Mouse (Mus musculus) forebrain, embryonic 12.5 days (tissue): ENCODE results near the gene Espn. TPM values are rescaled to one million over a fixed set of nuclear protein-coding genes. Genes with fewer than 3 reads are reported as not detected.

Source experiments
- ATAC-seq: fragments of 200-750 bp; cut with Nextera tagmentation; 2 replicates; pipeline ENCODE4 v1.8.0; 2017; ENCODE audit warnings: moderate TSS enrichment; ENCODE audit not compliant: low FRiP score
- H3K27ac ChIP-seq: fragments of 300-500 bp; sonication (generic); 2 replicates; pipeline ENCODE4 v1.5.1; 2016; ENCODE audit warnings: mild to moderate bottlenecking
- H3K27me3 ChIP-seq: fragments of 300-500 bp; sonication (generic); 2 replicates; pipeline ENCODE4 v1.6.1; 2016; ENCODE audit warnings: mild to moderate bottlenecking
- H3K36me3 ChIP-seq: fragments of 300-500 bp; sonication (generic); replicated peaks from 2 replicates; pipeline ENCODE4 v1.6.1; 2016; ENCODE audit warnings: mild to moderate bottlenecking
- H3K4me1 ChIP-seq: fragments of 300-500 bp; sonication (generic); 2 replicates; pipeline ENCODE4 v1.6.1; 2016
- H3K4me2 ChIP-seq: fragments of 300-500 bp; sonication (generic); 2 replicates; pipeline ENCODE4 v1.6.1; 2016; ENCODE audit warnings: mild to moderate bottlenecking, moderate library complexity
- H3K4me3 ChIP-seq: fragments of 300-500 bp; sonication (generic); replicated peaks from 2 replicates; pipeline ENCODE4 v1.5.1; 2016; ENCODE audit warnings: mild to moderate bottlenecking
- H3K9ac ChIP-seq: fragments of 300-500 bp; sonication (generic); 2 replicates; pipeline ENCODE4 v1.6.1; 2016; ENCODE audit warnings: mild to moderate bottlenecking
- H3K9me3 ChIP-seq: fragments of 300-500 bp; sonication (generic); 2 replicates; pipeline ENCODE4 v1.6.1; 2016
- WGBS: fragments of 180-500 bp; shearing (Covaris S2); methylation state at CpG from one replicate; pipeline ENCODE4 v1.1.7; 2016; 5-methylcytosine and 5-hydroxymethylcytosine counted together
- polyA plus RNA-seq: library from polyadenylated mRNA; unstranded; fragments of >200 nt; fragmentation: Nextera tagmentation; extraction: Ambion mirVana; gene quantifications from 2 replicates; pipeline ENCODE4 v1.2.1, GENCODE M21; 2016

Gene Espn
- polyA plus RNA-seq, 1 experiment from 2014 or later: 1.8 TPM

DNA sequence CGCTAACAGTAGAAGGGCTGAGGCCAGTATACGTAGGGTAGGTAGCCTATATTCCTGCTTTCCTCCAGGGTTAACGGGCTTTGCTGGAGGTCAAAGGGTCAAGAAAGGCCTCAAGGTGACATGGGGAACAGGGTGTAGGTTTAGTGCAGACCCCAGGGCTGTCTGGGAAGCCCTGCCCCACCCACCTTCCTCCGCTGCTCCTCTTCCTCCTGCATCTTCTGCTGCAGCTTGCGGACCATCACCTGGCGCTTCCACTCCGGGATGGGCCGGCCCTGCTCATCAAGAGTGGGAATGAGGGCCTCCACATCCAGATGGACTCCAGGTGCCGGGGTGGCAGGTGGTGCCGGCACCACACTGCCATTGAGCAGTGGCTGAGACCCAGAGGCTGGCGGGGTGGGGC, 24.3 kb downstream of the Espn start:
- H3K27me3 ChIP-seq: peaks cover 100% of the 10 kb centered on the region
- H3K4me2 ChIP-seq: no peak overlapping the region
- H3K4me3 ChIP-seq: no peak overlapping the region
- no peak for ATAC-seq
- H3K4me1 ChIP-seq: peaks cover 44% of the 10 kb centered on the region
- H3K9ac ChIP-seq: no peak overlapping the region
- H3K27ac ChIP-seq: no peak overlapping the region
- no peaks in the 10 kb centered on the region for H3K36me3 ChIP-seq
- 80% methylated on average over 11 of the region's 11 CpGs for WGBS
- no peaks in the 10 kb centered on the region for H3K9me3 ChIP-seq

DNA sequence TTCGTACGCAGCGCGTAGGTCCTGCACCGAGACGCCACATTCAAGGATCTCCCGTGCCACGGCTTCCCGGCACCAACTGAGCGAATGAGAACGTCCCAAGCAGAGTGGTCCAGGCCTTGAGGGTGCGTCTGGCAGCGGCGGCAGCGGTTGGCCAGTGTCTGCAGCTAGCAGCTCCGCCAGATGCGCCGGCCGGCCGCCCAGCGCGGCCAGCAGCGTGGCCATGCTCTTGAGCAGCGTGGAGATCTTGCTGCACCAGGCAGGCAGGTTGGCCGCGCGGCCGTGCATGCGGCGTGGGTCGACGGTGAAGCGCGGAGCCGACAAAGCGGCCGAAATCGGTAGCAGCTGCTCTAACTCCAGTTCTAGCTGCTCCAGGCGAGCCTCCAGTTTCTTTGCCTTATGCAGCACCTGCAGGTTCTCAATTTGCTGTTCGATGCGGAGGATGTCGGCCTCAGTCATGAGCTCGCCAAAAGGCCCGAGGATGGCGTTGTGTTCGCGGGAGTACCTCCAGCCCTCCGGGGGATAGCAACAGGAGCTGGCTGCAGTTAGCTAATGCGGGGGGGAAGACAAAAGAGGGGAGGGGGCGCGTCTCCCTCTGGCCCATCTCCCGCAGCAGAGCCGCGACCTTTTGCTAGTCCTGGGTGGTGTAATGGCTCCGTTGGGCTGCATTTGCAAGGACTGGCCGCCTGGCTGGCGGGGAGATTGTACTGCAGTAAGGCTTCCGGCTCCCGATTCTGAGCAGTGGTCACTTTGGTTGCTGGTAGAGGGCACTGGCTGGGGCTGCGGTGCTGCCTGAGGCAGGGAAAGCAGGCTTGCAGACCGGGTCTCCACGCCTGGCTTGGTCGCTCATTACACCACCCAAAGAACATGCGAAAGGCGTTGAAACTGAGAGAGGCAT, 25.9 kb downstream of the Espn start:
- 2% methylated on average over 65 of the region's 65 CpGs for WGBS
- Histone ChIP-seq H3K4me3 (peak overlapping the region; percentile 23), H3K27me3 (peaks cover 100% of the 10 kb centered on the region), H3K9me3 (no peaks in the 10 kb centered on the region), H3K36me3 (no peaks in the 10 kb centered on the region), H3K9ac (no peak overlapping the region), H3K4me1 (peaks cover 30% of the 10 kb centered on the region), H3K4me2 (peak overlapping the region; percentile 30), H3K27ac (no peak overlapping the region)
- no peak for ATAC-seq

DNA sequence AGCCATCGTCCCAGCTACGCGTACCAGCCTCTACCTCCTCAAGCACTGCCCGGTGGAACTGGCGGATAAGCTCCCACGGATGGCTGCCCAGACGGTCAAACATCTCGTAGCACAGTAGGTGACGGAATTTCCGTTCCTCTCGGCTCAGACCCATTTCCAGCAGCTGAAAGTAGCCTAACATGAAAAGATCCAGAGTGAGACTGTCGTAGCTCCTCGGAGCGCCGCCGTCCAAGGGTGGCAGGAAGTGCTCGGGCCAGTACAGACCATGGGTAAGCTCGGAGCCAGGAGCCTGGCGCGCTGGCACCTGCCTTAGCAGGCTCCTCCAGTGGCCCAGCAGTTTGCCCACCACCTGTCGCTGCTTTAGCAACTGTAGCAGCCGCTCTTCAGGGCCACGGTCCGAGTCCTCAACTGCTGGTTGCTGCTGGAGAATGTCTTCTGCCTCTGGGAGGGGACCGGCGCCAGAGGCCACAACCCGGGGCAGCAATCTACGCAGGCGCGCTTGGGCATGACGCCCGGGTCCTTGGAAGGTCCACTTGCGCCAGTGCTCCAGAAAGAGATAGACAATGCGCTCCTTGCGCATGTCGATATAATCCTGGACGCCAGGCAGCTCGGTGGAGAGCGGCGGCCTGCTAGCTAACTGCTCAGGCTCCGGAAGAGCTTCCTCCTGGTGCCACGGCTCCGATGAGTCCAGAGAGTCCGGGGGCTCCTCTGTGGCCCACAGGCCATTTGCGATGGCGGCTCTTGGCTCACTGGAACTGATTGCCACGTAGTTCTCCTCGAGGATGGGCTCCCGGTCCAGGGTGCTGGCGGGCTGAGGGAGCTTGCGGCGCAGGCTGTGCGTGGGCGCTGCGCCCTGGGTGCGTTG, 26.8 kb downstream of the Espn start:
- no peak for ATAC-seq
- no peaks in the 10 kb centered on the region for H3K9me3 ChIP-seq
- no peak overlapping the region for H3K27ac ChIP-seq
- H3K4me2 ChIP-seq: peak overlapping the region; percentile 30
- H3K4me3 ChIP-seq: peak overlapping the region; percentile 23
- no peak overlapping the region for H3K9ac ChIP-seq
- H3K4me1 ChIP-seq: peaks cover 29% of the 10 kb centered on the region
- 3% methylated on average over 56 of the region's 56 CpGs for WGBS
- H3K27me3 ChIP-seq: peaks cover 100% of the 10 kb centered on the region
- no peaks in the 10 kb centered on the region for H3K36me3 ChIP-seq

DNA sequence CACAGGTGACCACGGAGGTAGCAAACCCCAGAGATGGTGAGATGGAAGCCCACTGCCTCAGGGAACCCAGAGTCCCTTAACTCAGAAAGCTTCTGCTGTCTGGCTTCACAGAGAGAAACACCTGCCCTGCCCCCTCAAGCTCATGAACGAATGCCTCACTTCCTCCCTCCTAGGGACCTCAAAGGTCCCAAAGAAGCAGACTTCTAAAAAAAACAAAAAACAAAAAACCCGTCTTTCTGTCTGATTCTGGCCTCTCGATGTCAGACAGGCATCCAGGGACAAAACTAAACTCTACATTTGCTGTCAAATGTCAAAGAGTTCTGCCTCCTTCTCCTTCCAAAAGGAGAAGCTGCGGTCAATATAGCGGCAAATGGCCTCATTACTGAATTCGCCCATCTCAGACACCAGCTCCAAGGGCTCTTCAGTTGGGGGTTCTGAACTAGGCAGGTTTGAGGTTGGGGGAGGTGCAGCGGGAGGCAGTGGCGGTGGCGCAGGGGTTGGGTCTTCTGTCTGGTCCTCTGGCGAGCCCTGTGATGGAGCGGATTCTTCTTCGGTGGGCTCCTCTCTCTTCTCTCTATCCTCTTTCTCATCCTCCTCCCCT, 27.7 kb downstream of the Espn start:
- H3K4me2 ChIP-seq: no peak overlapping the region
- H3K27me3 ChIP-seq: peaks cover 100% of the 10 kb centered on the region
- H3K4me3 ChIP-seq: no peak overlapping the region
- no peaks in the 10 kb centered on the region for H3K36me3 ChIP-seq
- H3K9ac ChIP-seq: no peak overlapping the region
- no peak overlapping the region for H3K27ac ChIP-seq
- WGBS: 6% methylated on average over 13 of the region's 13 CpGs
- no peak for ATAC-seq
- peaks cover 33% of the 10 kb centered on the region for H3K4me1 ChIP-seq
- H3K9me3 ChIP-seq: no peaks in the 10 kb centered on the region

DNA sequence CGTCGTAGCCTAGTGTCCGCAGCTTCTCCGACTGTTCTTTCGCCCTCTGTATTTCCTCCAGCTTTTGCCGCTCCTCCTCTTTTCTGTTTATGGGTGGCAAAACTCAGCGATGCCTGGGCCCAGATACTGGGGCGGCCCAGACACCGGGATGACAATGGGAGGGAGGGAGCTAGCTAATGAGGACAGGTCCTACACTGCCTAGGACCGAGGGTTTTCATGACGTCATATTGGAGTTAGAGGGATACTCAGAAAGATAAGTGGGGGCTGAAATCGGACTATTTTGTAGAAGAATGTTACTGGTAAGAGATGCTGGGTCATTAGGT, 31.0 kb downstream of the Espn start:
- no peaks in the 10 kb centered on the region for H3K36me3 ChIP-seq
- peak overlapping the region; percentile 13; the same call in 1 of the 2 replicates for H3K4me2 ChIP-seq
- H3K9me3 ChIP-seq: no peaks in the 10 kb centered on the region
- no peak for ATAC-seq
- 1% methylated on average over 12 of the region's 12 CpGs for WGBS
- peak overlapping the region; percentile 5; the same call in 1 of the 2 replicates for H3K4me3 ChIP-seq
- H3K27me3 ChIP-seq: peaks cover 100% of the 10 kb centered on the region
- H3K4me1 ChIP-seq: peaks cover 29% of the 10 kb centered on the region
- no peak overlapping the region for H3K9ac ChIP-seq
- no peak overlapping the region for H3K27ac ChIP-seq

DNA sequence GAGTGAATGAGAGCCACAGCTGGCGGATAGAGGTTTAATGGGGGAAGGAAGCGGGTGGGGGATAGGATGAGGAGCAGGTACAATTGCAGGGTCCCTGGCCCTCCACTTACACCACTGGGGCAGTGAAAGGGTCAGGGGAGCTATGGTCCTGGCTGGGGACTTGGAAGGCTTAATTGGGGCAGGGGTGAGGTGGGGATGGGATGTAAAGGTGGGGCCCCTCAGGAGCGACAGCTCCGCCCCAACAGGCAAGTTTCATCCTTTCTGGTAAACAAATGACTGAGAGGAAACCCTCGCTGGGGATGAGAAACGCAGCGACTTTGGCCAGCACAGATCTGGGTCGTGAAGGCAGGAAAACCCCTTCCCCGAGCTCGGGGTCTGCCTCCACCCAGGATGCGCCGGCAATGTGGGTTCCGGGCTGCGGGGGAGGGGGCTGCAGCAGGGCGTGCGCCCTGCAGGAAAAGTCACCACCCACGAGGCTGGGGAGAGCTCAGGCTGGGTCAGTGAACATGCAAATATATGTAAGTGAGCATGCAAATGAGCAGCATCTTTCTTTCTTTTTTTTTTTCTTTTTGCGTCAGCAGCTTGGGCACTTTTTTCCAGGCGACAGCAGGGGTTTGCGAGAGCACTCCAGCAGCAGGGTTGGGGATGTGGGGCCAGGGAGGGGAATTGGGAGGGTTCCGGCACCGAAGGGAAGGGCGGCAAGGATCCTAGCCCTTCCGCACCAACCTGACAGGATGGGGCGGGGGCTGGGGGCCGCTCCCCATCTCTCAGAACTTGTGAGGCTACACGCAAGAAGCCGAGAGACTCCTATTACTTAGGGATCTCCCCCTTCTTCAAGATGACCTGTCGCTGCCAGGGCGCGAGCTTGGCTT, 31.6 kb downstream of the Espn start:
- Histone ChIP-seq H3K27me3 (peaks cover 100% of the 10 kb centered on the region), H3K4me1 (peaks cover 28% of the 10 kb centered on the region), H3K27ac (no peak overlapping the region), H3K4me3 (peak overlapping the region; percentile 5; the same call in 1 of the 2 replicates), H3K9ac (no peak overlapping the region), H3K9me3 (no peaks in the 10 kb centered on the region), H3K36me3 (no peaks in the 10 kb centered on the region), H3K4me2 (peak overlapping the region; percentile 13)
- under 1% methylated on average over 31 of the region's 31 CpGs for WGBS
- ATAC-seq: no peak

DNA sequence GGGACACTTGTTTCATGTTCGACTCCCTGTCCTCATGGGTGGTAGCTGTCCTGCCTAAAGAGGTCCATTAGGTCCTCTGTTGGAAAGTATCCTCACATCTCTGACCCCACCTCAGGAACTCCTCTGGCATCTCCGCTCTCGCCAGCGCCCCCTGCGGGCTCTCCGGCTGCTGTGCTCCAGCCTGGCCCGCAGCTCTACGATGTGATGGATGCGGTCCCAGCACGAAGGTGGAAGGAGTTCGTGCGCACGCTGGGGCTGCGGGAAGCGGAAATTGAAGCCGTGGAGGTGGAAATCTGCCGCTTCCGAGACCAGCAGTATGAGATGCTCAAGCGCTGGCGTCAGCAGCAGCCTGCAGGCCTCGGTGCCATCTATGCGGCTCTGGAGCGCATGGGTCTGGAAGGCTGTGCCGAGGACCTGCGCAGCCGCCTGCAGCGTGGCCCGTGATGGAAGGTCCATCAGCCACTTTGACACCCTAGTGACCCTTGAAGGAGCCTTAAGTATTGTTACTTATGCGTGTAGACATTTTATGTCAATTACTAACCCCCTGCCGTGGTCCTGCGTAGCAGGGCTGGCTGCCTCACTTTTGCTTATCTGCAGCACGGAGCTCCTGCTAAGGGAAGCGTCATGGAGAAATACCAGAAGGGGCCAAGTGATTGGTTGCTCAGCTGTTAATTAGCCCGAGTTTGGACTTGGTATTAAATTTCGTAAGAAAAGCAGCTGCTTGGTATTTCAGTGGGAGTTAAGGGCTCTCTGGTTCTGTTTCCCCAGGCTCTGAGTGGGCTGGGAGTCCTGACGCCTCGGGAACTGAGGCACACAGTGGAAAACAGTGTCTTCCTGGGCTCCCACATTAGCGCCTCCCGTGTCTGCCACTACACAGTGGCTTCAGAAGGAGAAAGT, 32.5 kb downstream of the Espn start:
- Histone ChIP-seq H3K9ac (no peak overlapping the region), H3K27ac (no peak overlapping the region), H3K4me3 (peak overlapping the region; percentile 7), H3K27me3 (peaks cover 100% of the 10 kb centered on the region), H3K4me2 (peak overlapping the region; percentile 26; the same call in 1 of the 2 replicates), H3K36me3 (no peaks in the 10 kb centered on the region; the same call in 1 of the 2 replicates), H3K9me3 (no peaks in the 10 kb centered on the region), H3K4me1 (peaks cover 27% of the 10 kb centered on the region)
- ATAC-seq: no peak
- WGBS: 2% methylated on average over 39 of the region's 39 CpGs

DNA sequence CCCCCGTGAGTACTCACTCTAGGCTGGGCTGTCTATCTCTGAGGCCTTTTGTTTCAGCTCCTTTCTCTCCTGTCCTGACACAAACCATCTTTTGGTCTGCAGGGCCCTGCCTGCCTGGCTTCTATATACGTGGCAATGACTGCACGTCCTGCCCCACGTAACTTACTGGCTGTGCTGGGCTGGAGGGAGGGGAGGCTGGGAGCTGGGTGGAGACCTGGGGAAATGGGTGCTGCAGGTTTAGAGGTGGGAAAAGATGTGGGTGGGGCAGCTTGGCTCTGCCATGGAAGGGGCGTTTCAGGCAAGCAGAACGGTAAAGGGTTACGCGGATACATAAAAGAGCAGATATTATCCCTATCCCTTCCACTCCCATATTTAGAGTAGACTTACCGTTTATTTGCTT, 34.6 kb downstream of the Espn start:
- H3K27ac ChIP-seq: no peak overlapping the region
- no peak overlapping the region for H3K9ac ChIP-seq
- H3K36me3 ChIP-seq: peaks cover 8% of the 10 kb centered on the region; the same call in 1 of the 2 replicates
- 70% methylated on average over 9 of the region's 9 CpGs for WGBS
- no peaks in the 10 kb centered on the region for H3K9me3 ChIP-seq
- no peak for ATAC-seq
- peaks cover 27% of the 10 kb centered on the region for H3K4me1 ChIP-seq
- peaks cover 92% of the 10 kb centered on the region for H3K27me3 ChIP-seq
- H3K4me3 ChIP-seq: no peak overlapping the region
- H3K4me2 ChIP-seq: no peak overlapping the region

DNA sequence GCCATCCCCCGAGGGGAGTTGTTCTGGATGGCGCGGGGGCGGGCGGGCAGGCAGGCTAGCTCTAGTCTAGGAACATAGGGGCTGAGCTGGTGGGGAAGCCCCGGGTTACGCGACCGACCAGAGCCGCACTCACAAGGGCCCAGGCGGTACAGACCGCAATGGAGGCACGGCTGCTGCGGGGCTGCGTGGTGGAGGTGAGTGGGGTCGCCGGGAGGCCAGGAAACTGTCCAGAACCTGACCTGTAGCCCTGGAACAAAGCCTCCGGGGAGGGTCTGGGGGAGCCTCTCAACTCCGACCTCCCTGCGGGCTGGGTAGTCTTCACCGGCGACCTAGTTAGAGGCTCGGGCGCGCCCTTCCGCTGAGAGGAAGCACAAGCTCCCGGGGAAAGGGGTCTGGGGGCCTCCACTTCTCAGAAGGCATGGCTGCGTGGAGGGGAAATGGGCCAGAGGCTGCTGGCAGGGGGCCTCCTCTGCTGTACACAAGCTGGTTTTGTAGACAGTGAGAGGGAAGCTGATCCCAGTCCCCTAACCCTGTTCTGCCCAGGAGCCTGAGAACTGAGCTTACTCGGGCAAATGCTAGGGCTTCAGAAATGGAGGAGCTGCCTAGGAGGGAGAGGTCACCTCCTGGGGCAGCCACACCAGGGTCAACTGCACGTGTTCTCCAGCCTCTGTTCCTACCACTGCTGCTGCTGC, 36.1 kb downstream of the Espn start, which contains the start of gene Tnfrsf25:
Gene Tnfrsf25 (plus strand): TSS at position 14 of the 692 bp plus-strand sequence.
- peak within 1 kb of the TSS; percentile 11; the same call in 1 of the 2 replicates for H3K4me3 ChIP-seq
- under 1% methylated on average over 30 of the region's 30 CpGs for WGBS
- peaks cover 78% of the 10 kb centered on the region for H3K27me3 ChIP-seq
- ATAC-seq: no peak
- H3K4me1 ChIP-seq: peaks cover 25% of the 10 kb centered on the region
- H3K36me3 ChIP-seq: peaks cover 14% of the 10 kb centered on the region
- H3K27ac ChIP-seq: no peak within 1 kb of the TSS
- H3K4me2 ChIP-seq: peak within 1 kb of the TSS; percentile 24
- peak within 1 kb of the TSS; percentile 13; the same call in 1 of the 2 replicates for H3K9ac ChIP-seq
- no peaks in the 10 kb centered on the region for H3K9me3 ChIP-seq

DNA sequence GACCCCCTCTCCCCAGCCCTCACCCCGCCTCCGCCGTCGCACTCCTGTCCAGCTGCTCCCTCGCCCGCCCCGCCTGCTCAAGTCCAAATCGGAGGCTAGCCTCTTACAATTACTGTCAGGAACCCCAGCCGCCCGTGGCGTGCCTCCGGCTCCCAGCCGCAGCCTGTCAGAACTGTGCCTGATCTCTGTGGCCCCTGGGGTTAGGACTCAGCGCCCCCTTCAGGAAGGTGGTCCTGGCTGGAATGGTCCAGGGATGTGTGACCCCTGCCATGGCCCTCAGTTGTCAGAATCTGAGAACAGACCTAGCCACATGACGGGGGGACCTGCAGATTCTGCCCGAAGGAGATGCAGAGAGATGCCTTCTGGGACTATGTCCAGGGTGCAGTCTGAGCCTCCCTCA, 38.1 kb downstream of the Espn start:
- ATAC-seq: no peak
- 57% methylated on average over 16 of the region's 16 CpGs for WGBS

More for the DNA sequence above, 38.1 kb downstream of the Espn start:
- no peak overlapping the region for H3K9ac ChIP-seq
- H3K27me3 ChIP-seq: peaks cover 59% of the 10 kb centered on the region
- no peak overlapping the region for H3K4me3 ChIP-seq
- no peak overlapping the region for H3K27ac ChIP-seq
- H3K9me3 ChIP-seq: no peaks in the 10 kb centered on the region
- H3K4me2 ChIP-seq: no peak overlapping the region
- peaks cover 9% of the 10 kb centered on the region for H3K4me1 ChIP-seq
- H3K36me3 ChIP-seq: peaks cover 14% of the 10 kb centered on the region
